Mouse (Mus musculus): ENCODE measurements around the gene Zfp446.
A peak's percentile ranks its signal among the peaks of the same experiment; 100 is the strongest.

The Zfp446 gene

GRCm38 (mm10) chr7:13023928-13024731, 46.5 kb downstream of the Zfp446 start:
- DNase-seq (ENCODE audit: low spot score in 2 of 2), result peak; percentile 95 to 97

DNA sequence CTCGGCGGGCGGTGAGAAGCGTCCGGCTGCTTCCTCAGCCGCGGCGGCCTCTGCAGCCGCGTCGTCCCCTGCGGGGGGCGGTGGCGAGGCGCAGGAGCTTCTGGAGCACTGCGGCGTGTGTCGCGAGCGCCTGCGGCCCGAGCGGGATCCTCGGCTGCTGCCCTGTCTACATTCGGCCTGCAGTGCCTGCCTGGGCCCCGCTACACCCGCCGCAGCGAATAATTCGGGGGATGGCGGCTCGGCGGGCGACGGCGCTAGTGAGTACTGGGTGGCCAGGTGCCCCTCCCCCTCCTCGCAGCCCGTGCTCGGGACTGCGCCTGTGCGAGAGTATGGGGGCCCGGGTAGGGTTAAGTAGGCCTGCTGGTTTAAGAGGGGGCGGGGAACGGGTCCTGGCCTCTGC, 47.2 kb downstream of the Zfp446 start:
- peak; percentile 92 to 93 for DNase-seq (ENCODE audit: low spot score in 2 of 2)

GRCm38 (mm10) chr7:13025511-13026112, 48.0 kb downstream of the Zfp446 start:
- peak in 1 of 2 experiments; percentile 32 for DNase-seq (ENCODE audit: low spot score in 2 of 2)

DNA sequence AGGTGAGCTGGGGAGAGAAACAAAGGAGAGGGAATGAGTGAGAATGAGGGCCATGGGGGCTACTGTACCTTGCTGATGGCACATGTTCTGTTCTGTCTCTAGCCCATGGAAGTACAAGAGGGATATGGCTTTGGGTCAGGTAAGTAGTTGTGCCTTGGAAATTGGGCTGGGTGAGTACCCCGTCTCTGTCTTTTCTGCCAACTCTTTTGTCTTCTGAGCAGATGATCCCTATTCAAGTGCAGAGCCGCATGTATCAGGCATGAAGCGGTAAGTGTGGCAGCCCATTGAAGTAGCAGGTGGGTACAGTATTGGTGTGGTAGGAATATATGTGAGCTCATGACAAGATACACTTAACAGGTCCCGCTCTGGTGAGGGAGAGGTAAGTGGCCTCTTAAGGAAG, 51.3 kb downstream of the Zfp446 start:
- DNase-seq (ENCODE audit: low spot score in 2 of 2), result no peak

GRCm38 (mm10) chr7:13031069-13031468, 53.4 kb downstream of the Zfp446 start:
- DNase-seq (ENCODE audit: low spot score in 2 of 2), result peak in 1 of 2 experiments; percentile 39

- peak; percentile 19 to 24 for DNase-seq (ENCODE audit: low spot score in 2 of 2)
Measured at GRCm38 (mm10) chr7:13031983-13032382, 54.3 kb downstream of the Zfp446 start.

DNA sequence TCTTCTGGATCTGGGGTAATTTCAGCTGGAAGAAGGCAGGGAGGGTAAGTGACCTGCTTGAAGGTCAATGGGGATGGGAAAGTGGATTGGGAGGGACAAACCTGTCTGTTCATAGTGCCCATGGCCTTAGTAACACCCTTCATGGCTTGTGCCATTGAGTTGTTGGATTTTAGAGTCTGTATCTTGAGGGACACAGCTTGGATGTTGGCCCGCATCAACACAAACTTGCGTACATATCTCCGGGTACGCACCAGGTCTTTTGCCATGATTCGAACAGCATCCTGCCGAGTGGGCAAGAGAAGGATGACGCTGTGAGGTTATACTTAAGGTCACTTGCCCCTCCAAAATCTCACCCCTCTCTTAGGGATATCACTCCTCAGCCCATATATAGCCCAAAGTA, 54.9 kb downstream of the Zfp446 start:
- DNase-seq (ENCODE audit: low spot score in 2 of 2), result peak in 1 of 2 experiments; percentile 33

DNA sequence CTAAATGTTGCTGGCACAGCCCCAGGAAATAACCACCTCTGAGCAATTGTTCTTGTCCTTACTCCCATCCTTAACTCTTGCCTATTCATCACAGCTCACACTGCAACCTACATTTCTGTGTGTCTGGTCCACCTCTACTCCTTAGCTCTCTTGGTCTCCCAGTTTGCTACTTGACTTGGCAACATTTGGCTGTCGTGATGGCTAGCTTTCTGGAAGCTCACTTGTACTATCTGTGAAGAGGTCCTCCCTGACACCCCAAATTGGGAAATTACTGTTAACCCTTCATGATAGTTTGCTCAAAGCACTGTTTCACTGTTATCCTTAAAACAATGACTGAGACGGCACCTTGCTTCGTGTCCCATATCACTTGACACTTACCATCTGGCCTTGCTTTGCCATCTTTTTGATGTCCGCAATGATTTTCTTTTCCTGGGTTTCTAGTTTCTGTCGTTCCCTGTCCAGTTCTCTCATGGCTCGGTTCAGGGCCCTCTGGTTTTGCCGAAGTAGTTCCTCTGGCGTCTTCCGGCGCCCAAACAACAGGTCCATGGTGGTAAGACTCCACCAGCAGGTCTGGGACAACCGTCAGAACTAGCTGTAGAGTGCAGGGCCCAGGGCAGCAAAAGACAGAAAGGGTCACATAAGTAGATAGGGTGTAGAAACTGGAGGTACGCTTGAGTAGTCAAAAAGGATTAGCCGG, 56.0 kb downstream of the Zfp446 start:
- peak; percentile 34 to 49 for DNase-seq (ENCODE audit: low spot score in 2 of 2)

DNA sequence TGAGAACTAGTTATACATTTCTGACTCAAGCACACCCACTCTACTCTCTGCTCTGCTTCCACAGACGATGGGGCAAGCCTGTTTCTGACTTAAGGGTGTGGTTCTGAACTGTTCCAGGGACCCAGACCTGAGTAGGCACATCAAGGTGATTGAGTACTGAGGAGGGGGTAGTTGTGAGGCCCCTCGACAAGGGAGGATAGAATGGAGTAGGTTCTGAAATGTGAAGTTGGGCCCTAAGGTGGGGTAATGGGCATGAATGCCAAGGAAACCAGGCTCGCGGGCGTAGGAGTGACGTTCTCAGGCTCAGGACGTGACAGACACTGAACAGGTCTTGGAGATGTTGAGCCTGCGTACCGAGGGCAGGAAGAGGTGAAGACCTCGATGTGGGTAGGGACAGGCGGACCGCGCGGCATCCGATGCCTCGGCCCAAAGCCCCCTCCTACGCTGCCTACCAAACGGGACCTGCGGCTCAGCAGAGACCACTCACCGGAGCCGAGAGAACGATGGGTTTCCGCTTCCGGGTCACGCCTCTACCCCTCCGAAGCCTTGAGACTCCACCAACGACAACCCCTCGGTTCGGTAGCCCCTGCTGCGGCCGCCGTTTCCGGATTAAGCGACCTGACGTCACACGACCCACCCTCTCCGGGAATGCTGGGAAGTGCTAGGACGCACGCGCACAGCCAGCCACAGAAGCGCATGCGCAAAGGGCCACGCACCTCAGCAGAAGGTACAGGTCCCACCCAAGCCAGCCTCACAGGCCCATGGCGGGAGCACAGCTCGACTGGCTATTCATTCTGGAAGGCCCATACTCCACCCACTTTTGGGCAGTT, 56.7 kb downstream of the Zfp446 start, which contains the start of gene Chmp2a:
Gene Chmp2a (minus strand): TSS at position 660 of the 830 bp plus-strand sequence.
- peak; percentile 98 to 99 for DNase-seq (ENCODE audit: low spot score in 2 of 2)
